Mouse (Mus musculus) mouse embryonic stem cell (cell line): Measurements from ENCODE around the gene 4930579F01Rik.

Source experiments
- in situ Hi-C, 2 experiments: fragments of 300-500 bp; cut with MboI; formaldehyde crosslinking; loops; 1 replicate in 1 of 2; 3 replicates in 1 of 2; pipeline ENCODE4 v1.14.3; 2019 to 2020; ENCODE audit warnings: low sequenced_read_pairs in 2 of 2, low pct_unique_long_range_greater_than_20kb in 1 of 2, mixed read lengths in 1 of 2; ENCODE audit not compliant: unreplicated experiment in 1 of 2

The 4930579F01Rik gene

DNA sequence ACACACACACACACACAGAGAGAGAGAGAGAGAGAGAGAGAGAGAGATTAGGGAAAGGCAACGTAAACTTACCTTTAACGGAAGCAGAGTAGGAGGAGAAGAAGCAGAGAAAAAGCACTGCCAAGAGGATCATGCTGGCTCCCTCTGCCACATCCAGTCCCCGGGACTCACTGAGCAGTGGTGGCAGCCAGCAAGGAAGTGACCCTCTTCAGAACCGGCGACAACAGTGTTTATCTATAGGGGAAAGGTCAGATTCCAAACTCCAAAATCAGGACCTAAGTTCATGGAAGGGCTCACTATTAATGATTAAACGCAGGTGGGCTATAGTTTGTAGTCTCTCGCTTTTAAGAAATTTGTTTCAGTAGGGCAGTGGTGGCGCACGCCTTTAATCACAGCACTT, 62.5 kb downstream of the 4930579F01Rik start:
- in situ Hi-C loops = loop anchor here (25.0 kb wide), 1 partner anchor 344 kb away; no protein-coding TSS in a partner anchor

DNA sequence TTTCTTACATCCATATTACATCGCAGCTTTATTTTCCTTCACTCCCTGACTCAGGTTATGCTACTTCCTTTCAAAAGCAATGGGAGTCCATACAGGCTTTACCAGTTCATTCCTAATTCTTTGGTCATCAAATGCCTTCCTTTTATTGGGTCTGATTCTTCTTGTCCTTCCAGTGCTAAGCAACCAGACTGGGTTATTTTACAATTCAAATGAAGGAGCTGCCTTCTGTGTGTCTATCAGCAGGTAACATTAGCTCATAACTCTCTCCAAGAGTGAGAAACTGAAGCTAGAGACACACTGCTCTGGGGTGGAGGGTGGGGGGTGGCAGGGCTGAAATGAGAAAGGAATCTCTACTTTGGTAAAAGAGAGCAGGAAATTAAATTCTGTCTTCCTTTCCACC, 62.9 kb downstream of the 4930579F01Rik start:
- in situ Hi-C loops = loop anchor here (25.0 kb wide), 1 partner anchor 343 kb away; no protein-coding TSS in a partner anchor

DNA sequence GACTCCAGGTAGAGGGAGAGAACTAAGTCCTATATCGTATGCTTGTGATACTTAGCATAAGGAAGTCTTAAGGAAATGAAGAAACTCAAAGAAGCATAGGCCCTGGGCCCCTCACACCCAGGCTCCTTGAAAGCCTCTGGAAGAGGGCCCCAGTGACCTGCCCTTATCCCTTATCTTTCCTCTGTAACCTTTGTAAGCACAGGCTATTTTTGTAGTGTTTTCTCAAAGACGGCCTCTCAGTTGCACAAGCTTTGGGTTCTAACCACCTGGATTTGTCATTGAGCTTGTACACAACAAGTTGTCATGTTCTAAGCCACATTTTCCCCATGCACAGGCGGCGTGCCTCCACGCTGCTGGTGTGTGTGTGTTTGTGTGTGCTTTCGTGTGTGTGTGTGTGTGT, 64.5 kb downstream of the 4930579F01Rik start:
- in situ Hi-C loops = loop anchor here (25.0 kb wide), 1 partner anchor 342 kb away; no protein-coding TSS in a partner anchor

DNA sequence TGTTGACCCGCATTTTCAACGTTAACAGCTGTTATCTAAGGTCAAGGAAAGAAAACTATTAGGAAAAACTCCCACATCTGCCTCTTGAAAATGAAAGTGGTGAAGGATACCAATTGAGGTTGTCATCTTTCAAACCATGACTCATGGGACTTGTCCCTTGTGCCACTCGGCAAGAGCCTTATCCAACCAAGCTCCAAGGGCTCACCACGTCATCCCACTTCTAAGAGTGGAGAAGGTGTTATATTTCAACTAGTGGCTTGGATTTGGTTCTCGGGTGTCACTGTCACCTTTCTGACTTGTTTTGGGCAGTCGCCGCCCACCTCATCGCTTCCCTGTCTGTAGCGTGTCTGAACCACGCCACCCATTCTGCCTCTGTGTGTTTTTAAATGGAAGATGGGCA, 69.8 kb downstream of the 4930579F01Rik start:
- in situ Hi-C loops = no loop called here

DNA sequence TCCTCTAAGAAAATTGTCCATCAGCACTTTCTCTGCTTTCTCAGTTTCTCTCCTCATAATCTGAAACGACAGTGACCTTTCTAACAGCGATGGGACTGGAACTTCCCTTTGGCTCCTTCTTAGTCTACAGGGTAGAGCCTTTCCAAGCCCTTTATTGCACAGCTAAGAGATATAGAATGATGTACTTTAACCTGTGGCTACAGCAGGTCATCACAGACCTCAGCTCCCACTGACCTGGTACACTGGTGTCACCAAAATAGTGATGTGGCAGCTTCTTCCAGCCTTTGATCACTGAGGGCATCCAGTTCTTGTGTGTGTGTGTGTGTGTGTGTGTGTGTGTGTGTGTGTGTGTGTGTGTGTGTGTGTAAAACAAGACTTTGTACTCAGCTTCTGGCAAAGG, 72.2 kb downstream of the 4930579F01Rik start:
- in situ Hi-C loops = no loop called here

DNA sequence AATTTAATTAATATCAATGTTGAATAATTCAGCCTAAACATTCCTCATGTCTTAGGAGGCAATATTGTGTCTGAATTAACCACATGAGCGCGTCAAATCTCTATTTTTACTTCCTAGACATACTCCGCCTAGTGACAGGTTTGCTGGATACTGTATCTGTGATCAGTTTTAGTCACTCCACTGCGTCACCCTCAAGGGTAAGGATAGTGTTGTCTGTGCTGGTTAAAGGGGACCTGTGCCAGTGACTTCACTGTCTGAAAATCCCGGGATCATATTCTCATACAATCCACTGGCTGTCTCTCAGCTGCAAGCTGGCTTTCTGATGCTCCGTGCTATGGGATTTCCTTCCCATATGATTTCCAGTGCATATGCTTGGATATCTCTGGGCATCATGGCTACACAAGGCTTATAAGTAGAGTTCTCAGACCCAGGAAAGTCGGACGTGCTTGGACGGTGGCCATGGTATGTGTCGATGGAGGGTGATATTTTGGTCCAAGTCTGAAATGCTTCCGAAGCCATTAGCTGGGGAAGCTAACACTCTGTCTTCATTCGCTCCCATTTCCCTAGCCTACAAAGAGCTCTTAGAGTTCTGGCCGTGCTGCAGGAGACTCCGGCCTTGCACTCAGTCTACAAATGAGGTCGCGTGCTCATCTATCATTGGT, 74.0 kb downstream of the 4930579F01Rik start:
- in situ Hi-C loops = no loop called here

DNA sequence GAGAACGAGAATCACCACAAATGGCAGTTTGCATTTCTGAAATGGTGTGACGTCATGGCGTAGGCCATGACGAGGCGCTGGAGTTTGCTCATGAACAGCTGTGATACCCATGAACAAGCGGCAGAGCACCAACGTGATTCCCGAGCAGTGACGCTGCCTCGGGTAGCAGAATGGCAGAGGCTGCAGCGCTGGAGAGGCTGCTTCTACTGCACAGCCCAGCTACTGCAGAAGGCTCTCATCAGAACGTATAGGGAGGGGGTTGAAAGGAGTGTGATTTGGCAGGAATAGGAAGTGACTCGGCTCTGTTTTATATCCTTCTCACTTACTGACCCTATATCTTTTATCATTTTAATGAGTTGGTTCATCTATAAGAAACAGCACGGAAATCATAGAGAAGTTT, 74.8 kb downstream of the 4930579F01Rik start:
- in situ Hi-C loops = no loop called here

DNA sequence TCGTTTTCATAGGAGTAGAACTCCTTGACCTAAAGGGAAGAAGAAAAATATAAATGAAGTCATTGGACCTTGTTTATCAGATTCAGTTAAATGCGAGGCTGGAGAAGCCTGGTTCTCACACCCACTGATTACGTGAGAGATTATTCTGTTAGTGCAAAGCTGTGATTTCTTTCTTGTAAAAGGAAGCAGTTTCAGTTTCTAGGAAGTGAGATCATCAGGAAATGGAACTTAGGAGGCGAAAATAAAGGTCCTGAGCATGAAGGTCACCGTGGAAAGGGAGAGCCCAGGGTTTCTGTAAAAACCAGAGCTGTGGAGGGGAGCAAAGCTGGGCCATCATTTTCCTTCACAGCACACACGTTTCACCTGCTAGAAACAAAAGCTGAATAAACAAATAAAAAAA, 75.2 kb downstream of the 4930579F01Rik start:
- in situ Hi-C loops = no loop called here

DNA sequence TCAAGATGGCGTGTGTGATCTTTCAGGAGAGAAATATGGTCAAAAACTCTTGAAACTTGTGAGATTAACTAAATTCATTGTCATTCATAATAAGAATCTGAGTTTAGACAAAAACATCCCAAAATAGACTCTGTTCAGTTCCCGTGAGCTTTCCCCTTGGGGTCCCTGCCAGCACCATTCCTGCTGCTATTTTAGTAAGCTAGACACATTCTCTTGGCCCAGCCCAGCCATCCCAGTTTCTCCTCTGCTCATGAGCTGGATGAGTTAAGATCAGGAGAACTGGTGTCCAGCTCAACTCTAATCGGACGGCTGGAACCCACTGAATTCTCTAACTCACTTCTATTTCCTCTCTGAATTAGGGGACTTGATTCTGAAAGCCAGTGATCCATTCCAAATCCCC, 76.8 kb downstream of the 4930579F01Rik start:
- in situ Hi-C loops = no loop called here

DNA sequence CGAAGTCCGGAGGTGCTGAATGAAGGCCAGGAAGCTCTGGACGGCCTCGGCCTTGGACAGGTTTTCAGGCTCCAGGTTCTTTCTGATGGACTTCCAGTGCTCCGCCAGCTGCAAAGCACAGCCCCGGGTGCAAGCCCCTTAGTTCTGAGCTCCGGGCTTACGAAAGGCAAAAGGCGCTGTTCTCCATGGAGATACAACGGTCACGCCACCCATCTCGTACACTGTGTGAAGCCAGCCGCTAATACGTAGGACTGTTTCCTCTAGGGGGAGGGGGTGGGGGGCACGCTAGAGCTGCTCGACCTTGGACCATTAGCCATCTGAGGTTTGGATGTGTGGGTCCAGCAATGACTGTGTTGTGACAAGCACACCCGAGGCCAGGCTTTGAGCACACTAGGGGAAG, 79.5 kb downstream of the 4930579F01Rik start:
- in situ Hi-C loops = no loop called here
